Mouse (Mus musculus) megakaryocyte, embryonic 14.5 days (primary cell): ENCODE measurements around the gene Brd3os.

Experiments
- FLI1 ChIP-seq: IDR thresholded peaks from 2 replicates; pipeline ENCODE4 v1.6.1; 2012; ENCODE audit warnings: low read length, inconsistent platforms, mixed read lengths
- GATA1 ChIP-seq: IDR thresholded peaks from 3 replicates; pipeline ENCODE4 v1.6.1; 2012; ENCODE audit warnings: mixed read lengths, low read length, inconsistent platforms, borderline replicate concordance

- no peak for TF ChIP-seq FLI1
- no peak for TF ChIP-seq GATA1
These were observed 48.8 kb downstream of the Brd3os start for GRCm38 (mm10) chr2:27490939-27491338.
